Mouse (Mus musculus) cerebellum, adult 9-11 months (tissue): ENCODE measurements around the gene Mrnip.

ENCODE experiments used
- DNase-seq: peaks from one replicate; pipeline ENCODE4 v3.0.0; 2022

Gene Mrnip

DNA sequence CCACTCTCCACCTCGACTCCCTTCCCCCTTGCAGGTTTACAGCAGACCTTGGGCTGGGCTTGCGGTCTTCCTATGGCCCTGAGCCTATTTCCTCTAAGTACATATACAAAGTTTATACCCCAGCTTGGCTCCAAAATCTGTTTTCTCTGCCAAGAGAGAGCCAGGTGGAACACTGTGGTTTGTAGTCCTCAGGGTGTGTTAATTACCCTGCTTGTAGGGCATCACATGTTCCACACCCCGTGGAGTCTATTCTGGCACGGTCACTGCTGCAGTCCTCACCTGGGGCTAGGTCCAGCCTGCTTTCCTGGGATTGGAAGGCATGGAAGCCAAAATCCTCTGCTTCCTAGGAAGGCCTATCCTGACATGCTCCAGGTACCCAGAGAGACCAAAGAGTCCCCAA, 53.5 kb downstream of the Mrnip start:
- peak; percentile 90 for DNase-seq

DNA sequence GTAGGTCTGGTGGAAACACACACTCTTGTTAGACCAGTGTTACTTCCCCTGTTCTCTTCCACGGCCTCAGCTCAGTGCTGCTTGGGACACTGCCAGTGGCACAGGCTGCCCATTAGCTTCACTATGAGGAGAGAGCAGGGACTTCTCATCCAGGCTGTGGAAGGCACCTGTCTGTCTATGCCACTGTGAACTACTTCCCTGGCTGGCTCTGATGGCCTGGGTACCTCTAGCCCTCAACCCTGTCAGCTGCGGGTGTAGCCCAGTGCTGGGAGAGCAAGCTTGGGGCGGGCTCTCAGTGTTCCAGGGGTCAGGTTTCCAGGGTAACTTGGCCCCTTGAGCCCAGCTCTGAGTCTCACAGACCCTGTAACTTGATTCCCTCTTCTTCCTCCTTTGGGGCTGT, 54.5 kb downstream of the Mrnip start:
- DNase-seq, result peak; percentile 82

DNA sequence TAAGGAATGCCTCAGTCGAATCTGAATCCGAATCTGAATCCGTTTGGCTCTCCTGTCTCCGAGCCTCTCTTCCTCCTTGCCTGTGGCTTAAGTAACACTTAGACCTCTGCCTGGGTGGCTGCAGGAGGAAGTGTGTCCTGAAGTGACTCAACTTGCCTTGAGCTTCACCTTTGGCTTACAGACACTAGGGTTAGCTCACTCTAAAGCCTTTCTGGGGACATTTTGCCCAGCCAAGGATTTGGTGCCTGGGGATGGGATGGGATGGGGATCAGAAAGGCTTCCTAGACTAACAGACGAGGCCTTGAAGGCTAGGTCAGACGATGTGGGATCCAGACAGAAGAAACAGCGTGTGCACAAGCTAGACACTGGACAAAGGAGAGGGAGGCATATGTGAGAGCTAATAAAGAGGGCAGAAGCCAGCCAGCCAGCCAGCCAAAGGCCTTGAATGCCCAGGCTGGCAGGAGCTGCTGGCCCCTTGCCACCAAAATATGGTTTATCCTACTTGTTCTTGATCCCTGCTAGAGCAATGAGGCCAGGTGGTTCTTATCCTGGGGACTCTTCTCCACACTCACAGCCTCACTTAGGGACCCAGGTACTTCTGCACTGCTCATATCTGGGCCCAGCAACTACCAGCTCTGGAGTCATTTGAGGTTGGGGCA, 55.1 kb downstream of the Mrnip start:
- DNase-seq, result peak; percentile 96

DNA sequence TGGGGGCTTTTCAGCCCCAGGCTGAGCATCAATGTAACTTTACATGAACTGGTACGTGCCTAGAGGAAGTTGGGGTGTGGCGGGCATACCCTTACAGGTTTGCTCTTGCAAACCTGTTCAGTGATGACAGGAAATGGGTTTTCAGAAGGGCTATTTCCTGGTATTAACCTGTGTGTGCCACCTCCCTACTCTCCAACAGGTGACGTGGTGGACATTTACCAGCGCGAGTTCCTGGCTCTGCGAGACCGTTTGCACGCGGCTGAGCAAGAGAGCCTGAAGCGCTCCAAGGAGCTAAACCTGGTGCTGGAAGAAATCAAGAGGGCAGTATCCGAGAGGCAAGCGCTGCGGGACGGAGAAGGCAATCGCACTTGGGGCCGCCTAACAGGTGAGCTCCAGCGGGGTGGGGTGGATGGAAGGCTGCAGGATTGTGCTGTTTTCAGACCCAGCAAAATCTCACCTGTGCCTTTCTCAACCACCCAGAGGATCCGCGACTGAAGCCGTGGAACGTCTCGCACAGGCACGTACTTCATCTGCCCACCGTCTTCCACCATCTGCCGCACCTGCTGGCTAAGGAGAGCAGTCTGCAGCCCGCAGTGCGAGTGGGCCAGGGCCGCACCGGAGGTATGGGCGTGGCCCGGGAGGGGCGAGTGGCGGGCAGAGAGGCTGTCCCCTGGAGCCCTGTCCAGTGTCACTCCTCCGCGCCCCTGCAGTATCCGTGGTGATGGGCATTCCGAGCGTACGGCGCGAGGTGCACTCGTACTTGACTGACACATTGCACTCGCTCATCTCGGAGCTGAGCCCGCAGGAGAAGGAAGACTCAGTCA, 56.4 kb downstream of the Mrnip start:
- peak; percentile 65 for DNase-seq

DNA sequence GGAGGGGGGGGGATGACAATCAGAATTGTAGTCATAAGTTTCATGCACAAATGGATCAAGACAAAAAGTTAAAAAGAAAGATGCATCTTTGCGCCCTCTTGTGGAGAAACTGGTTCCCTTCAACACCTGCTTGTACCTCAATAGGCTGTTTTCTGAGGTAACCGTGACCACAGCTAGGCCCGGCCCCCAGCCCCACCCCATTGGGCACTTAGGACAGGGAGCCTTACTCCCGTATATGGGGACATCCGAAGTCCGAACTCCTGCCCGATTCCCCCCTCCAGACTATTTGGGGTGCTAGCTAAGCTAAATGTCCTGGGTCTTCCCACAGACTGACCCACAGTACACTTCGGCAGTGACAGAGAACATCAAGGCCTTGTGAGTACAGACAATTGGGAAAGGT, 57.2 kb downstream of the Mrnip start:
- DNase-seq, result peak; percentile 77

DNA sequence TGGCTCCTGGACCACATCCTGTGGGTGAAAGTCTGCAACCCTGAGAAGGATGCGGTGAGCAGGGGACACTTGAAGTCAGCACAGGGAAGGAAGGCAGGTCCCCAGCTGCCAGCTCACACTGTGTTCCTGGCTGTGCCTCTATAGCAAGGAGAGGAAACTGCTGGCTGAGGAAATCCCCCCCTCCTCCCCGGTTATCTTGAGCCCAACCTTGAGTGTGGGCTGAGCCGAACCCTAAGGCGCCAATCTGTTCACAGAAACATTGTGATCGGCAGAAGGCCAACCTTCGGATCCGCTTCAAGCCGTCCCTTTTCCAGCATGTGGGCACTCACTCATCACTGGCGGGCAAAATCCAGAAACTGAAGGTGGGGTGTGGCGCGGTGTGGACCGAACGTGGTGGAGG, 58.8 kb downstream of the Mrnip start:
- DNase-seq, result peak; percentile 48

DNA sequence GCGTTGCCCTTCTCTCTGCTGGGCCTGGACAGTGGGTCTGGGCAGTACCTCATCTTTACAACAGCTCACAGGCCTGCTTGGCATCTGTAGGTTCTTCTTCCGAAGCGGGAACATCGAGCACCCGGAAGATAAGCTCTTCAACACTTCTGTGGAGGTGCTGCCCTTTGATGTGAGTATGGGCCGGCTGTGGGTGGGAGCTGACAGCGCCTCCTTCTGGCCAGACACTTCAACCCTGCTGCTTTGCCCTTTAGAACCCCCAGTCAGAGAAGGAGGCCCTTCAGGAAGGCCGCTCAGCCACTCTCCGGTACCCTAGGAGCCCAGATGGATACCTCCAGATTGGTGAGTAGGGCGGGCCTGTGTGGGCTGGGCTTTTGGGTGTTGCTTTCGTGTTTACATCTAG, 59.7 kb downstream of the Mrnip start:
- peak; percentile 37 for DNase-seq

DNA sequence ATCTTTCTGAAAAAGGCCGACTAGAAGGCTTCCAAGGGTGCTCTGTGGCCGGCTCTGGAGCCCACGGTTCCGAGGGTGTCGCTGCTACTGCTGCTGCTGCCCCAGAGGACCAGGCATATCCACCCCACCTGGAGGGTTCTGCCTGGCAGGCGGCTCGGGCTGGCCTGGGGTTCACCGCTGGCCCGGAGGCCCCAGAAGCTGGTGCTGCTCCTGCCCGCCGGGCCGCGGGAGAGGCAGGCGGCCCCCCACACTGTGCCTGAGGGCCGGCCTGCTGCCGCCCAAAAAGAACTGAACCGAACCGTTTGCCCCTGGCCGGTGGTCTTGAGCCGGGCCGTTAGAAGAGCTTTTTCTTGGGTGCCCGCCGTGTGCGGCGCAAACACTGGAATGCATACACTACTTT, 60.4 kb downstream of the Mrnip start:
- no peak for DNase-seq

DNA sequence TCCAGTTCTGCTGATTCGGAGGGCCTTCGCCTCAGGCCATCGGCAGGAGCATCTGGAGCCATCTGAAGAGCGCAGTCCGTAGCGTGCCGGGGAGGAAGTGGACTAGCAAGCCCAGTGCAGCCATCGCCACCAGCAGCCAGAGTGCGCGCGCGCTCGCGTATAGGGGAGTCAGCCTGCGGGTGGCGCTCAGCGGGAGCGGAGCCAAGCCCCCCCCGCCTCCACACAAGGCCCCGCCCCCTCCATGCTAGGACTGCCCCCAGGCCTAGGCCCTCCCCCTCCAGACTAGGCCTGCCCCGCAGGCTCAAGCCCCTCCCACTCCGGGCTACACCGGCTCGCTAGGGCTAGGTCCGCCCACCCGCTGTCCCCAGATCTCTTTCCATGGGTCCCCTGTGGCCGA, 62.3 kb downstream of the Mrnip start:
- peak; percentile 82 for DNase-seq

DNA sequence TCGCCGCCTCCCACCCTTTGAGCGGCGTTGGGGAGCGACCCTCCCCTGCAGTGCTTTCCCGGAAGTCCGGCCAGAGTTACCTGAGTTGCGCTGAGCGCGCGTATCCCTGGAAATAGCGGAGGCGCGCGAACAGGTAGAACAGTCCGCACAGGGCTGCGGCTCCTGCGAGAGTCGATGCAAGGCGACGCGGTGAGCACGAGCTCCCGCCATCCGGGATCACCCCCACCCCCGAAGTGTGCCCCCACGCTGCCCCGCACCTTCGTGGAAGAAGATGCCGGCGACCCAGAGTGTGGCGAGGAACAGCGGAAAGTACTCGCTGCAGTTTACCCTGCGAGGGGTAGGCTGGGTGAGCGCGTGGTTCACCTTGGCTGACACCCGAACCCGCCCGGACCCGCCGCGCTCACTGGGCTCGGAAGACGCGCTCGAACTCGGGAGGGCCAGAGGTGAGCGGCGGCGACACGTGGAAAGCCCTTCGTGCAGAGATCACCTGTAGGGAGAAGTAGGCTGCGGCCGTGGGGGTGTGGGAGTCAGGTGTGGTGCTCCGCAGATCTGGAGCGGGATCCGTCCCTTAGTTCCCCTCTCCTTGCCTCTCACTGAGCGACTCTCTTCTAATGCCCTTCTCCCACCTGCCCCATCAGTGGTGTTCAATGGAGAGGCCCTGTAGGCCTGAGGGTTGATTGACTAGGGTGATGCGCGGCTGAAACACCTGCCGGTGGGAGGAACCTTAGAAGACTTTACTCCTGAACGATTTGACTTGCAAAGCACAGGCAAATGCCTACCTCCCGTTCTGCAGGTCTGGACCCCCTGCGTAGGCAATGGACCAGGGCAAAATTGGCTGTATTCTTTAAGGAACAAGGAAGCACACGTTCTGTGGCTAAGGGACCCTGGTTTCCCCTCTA, 62.9 kb downstream of the Mrnip start:
- no peak for DNase-seq

DNA sequence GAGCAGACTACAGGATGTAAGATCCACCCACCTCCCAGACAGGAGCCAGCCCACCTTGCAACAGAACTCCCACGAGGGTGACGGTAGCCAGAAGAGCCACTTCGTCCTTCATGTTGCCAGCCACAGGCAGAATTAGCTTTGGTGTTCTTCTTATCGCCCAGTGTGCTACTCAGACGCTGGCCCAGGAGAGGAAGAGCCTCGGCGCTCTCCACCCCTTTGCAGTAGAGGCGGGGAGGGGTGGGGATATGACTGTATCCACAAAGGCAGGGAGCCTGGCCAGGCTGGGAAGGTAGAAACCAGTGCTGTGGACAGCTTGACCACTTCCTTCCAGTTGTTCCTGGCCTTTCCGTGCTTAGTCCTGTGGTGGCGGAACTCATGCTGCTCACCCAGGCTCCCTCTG, 64.1 kb downstream of the Mrnip start, which contains the start of gene Ltc4s:
TSS of gene Ltc4s (minus strand) at position 293 of the 400 bp plus-strand sequence.
- DNase-seq, result no peak

DNA sequence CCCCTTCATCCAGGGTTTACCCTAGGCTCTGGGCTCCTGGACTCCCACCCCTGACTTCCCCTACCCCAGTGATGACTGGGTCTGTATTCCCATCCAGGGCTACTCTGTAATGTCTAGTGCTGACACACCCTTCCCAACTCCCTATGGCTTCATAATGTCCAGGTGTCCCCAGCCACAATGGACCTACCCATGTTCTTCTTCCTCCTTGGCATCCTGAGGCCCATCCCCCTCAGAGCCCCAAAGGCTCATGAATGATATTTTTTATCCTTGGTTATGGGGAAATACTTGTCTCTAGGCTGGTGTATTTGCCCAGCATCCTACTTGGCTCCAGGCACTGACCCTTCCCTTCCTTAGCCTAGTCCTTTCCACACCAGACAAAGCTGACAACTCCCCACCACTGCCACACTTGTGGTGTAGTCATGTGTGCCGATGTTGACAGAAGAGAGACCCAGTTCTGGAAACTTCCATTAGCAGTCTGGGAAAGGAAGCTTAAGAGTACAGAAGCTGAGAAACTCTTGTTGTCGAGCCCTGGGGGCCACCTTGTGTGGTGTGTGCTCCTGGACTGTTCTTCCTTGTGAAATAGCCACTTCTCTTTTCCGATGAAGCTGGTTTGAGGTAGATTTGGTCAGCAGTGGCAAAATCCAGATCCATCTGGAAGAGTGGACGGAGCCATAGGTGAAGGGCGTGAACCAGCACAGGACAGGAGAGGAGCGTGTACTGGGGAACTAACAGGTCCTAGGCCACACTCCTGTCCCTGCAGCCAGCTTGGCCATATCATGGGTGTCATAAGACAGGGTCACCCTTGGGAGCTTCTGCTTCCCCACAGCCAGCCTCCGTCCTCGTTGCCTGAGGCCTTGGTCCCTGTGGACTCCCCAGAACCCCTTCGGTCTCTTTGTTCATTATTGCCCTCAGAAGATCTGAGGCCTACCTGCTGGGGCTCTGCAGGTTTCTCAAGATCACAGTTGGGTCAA, 64.9 kb downstream of the Mrnip start:
- DNase-seq, result no peak

DNA sequence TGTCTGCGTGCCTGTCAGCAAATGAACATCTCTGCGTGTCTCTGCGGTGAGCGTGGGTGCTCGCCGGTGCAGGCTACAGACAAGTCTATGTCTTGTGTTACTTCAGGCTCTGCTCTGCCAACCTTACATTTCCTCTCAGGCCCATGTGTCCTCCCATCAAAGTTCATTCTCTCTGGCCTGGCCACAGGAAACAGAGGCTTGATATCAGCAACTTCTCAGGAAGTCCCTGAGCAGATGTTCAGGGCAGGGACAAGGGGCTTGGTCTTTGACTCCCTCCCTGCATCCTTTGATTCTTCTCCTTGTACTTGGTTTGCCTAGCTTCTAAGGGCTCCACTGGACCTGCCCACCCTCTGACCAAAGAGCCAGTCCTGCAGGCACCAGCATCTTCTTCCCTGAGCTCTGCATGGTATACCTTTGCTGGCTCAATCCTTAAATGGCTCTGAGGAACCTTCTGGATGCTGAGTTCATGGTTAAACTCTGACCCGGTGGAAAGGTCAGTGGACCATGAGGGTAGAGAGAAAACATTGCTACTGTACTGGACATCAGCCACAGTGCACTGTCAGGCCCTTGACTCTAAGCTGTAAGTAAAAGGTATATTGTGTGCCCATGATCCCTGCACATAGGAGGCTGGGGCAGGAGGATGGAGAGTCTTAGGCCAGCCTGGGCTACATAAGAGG, 66.1 kb downstream of the Mrnip start:
- DNase-seq, result no peak

DNA sequence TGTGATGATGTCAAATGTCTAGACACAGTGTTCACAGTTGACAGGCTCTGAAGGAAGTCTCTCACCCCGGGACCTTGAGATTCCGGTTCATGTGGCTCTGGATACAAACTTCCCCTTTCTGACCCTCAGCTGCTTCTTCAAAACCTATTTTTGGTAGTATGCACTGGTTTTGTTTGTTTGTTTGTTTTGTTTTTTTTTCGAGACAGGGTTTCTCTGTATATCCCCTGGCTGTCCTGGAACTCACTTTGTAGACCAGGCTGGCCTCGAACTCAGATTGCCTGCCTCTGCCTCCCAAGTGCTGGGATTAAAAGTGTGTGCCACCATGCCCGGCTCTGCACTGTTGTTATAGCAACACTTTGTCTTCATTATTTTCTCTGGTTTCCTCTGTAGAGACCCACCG, 69.7 kb downstream of the Mrnip start:
- DNase-seq, result no peak

DNA sequence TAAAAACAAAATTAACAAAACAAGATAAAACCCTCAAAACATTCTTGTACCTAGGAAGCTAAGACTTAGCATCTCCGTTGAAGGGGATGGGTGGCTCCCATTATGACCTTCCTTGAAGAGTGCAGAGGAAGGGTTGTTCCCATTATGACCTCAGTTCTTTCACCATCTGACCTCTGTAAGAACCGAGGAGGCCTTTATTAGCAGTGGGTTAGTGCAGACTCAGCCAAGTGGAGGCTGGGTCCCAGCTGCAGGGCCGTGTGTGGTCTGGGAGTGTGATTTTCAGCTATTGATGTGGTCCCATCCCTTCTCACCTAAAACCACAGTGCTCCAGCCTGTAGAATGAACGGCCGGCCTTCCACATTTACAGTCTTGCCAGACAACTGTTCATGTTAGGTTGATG, 71.0 kb downstream of the Mrnip start:
- no peak for DNase-seq

DNA sequence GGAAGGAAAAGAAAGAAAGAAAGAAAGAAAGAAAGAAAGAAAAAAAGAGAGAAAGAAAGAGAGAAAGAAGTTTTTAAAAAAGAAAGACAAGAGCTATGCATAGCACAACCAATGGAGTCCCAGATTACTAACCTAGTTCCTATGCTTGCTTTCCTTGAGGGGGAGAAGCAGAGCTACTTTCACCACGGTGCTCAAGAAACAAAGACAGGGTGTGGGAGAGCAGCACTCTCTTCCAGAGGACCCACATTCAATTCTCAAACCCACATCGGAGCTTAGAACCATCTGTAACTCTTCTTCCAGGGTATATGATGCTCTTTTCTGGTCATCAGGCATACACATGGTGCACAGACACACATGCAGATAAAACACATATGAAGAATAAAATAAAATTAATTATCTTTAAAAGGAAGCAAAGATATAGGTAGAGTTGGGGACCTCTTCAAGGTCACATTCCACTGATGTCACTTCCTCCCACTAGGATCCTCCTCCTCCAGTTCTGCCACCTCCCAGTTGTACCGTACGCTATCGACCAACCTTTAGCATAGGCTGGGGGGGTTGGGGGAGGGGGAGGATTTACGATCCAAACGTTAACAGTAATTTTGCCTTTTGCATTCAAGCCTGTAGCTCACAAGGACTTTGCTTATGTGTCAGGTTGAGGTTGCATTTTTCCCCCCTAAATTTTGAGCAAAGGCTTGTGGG, 74.4 kb downstream of the Mrnip start:
- DNase-seq, result no peak
